Mouse (Mus musculus): ENCODE results near the gene Hoxa3. TPM values are rescaled to one million over a fixed set of nuclear protein-coding genes. Genes with fewer than 3 reads are reported as not detected.
A peak's percentile ranks its signal among the peaks of the same experiment; 100 is the strongest.

Hoxa3 gene
- polyA plus RNA-seq, 1 experiment from 2014 or later, result 2.2 TPM

- 0 out of 2 replicates have a peak, but pooled peaks have one; percentile 32 for ATAC-seq (replicated peaks; ENCODE audit: insufficient number of reproducible peaks, low FRiP score, low TSS enrichment)
- Histone ChIP-seq H3K36me3 (ENCODE audit: control insufficient read depth, insufficient read depth, low read length) (no peaks in the 10 kb centered on the region), H3K4me3 (ENCODE audit: low read depth, low read length) (peak overlapping the region; percentile 38), H3K9ac (ENCODE audit: low read depth, low read length) (peak overlapping the region; percentile 46; the same call in 1 of the 2 replicates), H3K9me3 (replicated peaks; ENCODE audit: control insufficient read depth, low read length) (no peaks in the 10 kb centered on the region), H3K27me3 (ENCODE audit: control insufficient read depth, insufficient read depth, low read length) (peaks cover 92% of the 10 kb centered on the region), H3K27ac (ENCODE audit: low read depth, low read length) (peak overlapping the region; percentile 76), H3K4me2 (peak overlapping the region; percentile 20), H3K4me1 (ENCODE audit: control insufficient read depth, insufficient read depth, low read length) (peaks cover 7% of the 10 kb centered on the region; the same call in 1 of the 2 replicates)
- WGBS (ENCODE audit: insufficient replicate concordance), result under 1% methylated on average over 41 of the region's 41 CpGs
Observed at GRCm38 (mm10) chr6:52174968-52175751, 38.0 kb downstream of the Hoxa3 start.

- Histone ChIP-seq H3K4me2 (peak overlapping the region; percentile 58), H3K4me1 (ENCODE audit: control insufficient read depth, insufficient read depth, low read length) (peaks cover 10% of the 10 kb centered on the region; the same call in 1 of the 2 replicates)
Observed at GRCm38 (mm10) chr6:52173648-52174047, 39.5 kb downstream of the Hoxa3 start.

GRCm38 (mm10) chr6:52172501-52172900 is 40.6 kb downstream of the Hoxa3 start:
- H3K36me3 ChIP-seq (ENCODE audit: control insufficient read depth, insufficient read depth, low read length), result no peaks in the 10 kb centered on the region
- 1% methylated on average over 35 of the region's 35 CpGs for WGBS (ENCODE audit: insufficient replicate concordance)
- peak; percentile 54; the same call in 1 of the 2 replicates for ATAC-seq (replicated peaks; ENCODE audit: insufficient number of reproducible peaks, low FRiP score, low TSS enrichment)
- H3K27me3 ChIP-seq (ENCODE audit: control insufficient read depth, insufficient read depth, low read length), result peaks cover 88% of the 10 kb centered on the region
- H3K4me1 ChIP-seq (ENCODE audit: control insufficient read depth, insufficient read depth, low read length), result peaks cover 10% of the 10 kb centered on the region; the same call in 1 of the 2 replicates
- peak overlapping the region; percentile 20 for H3K4me3 ChIP-seq (ENCODE audit: low read depth, low read length)
- H3K4me2 ChIP-seq, result peak overlapping the region; percentile 58
- no peaks in the 10 kb centered on the region for H3K9me3 ChIP-seq (replicated peaks; ENCODE audit: control insufficient read depth, low read length)
- H3K27ac ChIP-seq (ENCODE audit: low read depth, low read length), result peak overlapping the region; percentile 24; the same call in 1 of the 2 replicates
- peak overlapping the region; percentile 16; the same call in 1 of the 2 replicates for H3K9ac ChIP-seq (ENCODE audit: low read depth, low read length)

More at GRCm38 (mm10) chr6:52173648-52174047, 39.5 kb downstream of the Hoxa3 start:
- Histone ChIP-seq H3K4me3 (ENCODE audit: low read depth, low read length) (no peak overlapping the region), H3K27ac (ENCODE audit: low read depth, low read length) (no peak overlapping the region), H3K36me3 (ENCODE audit: control insufficient read depth, insufficient read depth, low read length) (no peaks in the 10 kb centered on the region), H3K9ac (ENCODE audit: low read depth, low read length) (no peak overlapping the region), H3K9me3 (replicated peaks; ENCODE audit: control insufficient read depth, low read length) (no peaks in the 10 kb centered on the region), H3K27me3 (ENCODE audit: control insufficient read depth, insufficient read depth, low read length) (peaks cover 87% of the 10 kb centered on the region)
- ATAC-seq (replicated peaks; ENCODE audit: insufficient number of reproducible peaks, low FRiP score, low TSS enrichment), result no peak
- WGBS (ENCODE audit: insufficient replicate concordance), result 4% methylated on average over 4 of the region's 4 CpGs

- Histone ChIP-seq H3K27me3 (ENCODE audit: control insufficient read depth, insufficient read depth, low read length) (peaks cover 87% of the 10 kb centered on the region), H3K27ac (ENCODE audit: low read depth, low read length) (0 out of 2 replicates have a peak overlapping the region, but pooled peaks have one; percentile 15), H3K4me3 (ENCODE audit: low read depth, low read length) (peak overlapping the region; percentile 20), H3K4me1 (ENCODE audit: control insufficient read depth, insufficient read depth, low read length) (peaks cover 10% of the 10 kb centered on the region; the same call in 1 of the 2 replicates), H3K9ac (ENCODE audit: low read depth, low read length) (no peak overlapping the region), H3K9me3 (replicated peaks; ENCODE audit: control insufficient read depth, low read length) (no peaks in the 10 kb centered on the region), H3K36me3 (ENCODE audit: control insufficient read depth, insufficient read depth, low read length) (no peaks in the 10 kb centered on the region), H3K4me2 (peak overlapping the region; percentile 58)
- 9% methylated on average over 7 of the region's 7 CpGs for WGBS (ENCODE audit: insufficient replicate concordance)
- ATAC-seq (replicated peaks; ENCODE audit: insufficient number of reproducible peaks, low FRiP score, low TSS enrichment), result no peak
Observed at GRCm38 (mm10) chr6:52171938-52172337, 41.2 kb downstream of the Hoxa3 start.

GRCm38 (mm10) chr6:52171331-52171730 is 41.8 kb downstream of the Hoxa3 start:
- Histone ChIP-seq H3K4me3 (ENCODE audit: low read depth, low read length) (no peak overlapping the region), H3K4me2 (no peak overlapping the region), H3K27ac (ENCODE audit: low read depth, low read length) (no peak overlapping the region), H3K27me3 (ENCODE audit: control insufficient read depth, insufficient read depth, low read length) (peaks cover 89% of the 10 kb centered on the region), H3K9ac (ENCODE audit: low read depth, low read length) (no peak overlapping the region), H3K36me3 (ENCODE audit: control insufficient read depth, insufficient read depth, low read length) (no peaks in the 10 kb centered on the region), H3K4me1 (ENCODE audit: control insufficient read depth, insufficient read depth, low read length) (peaks cover 10% of the 10 kb centered on the region; the same call in 1 of the 2 replicates), H3K9me3 (replicated peaks; ENCODE audit: control insufficient read depth, low read length) (no peaks in the 10 kb centered on the region)
- ATAC-seq (replicated peaks; ENCODE audit: insufficient number of reproducible peaks, low FRiP score, low TSS enrichment), result no peak
- 6% methylated on average over 4 of the region's 4 CpGs for WGBS (ENCODE audit: insufficient replicate concordance)

- Histone ChIP-seq H3K4me2 (peak overlapping the region; percentile 42; the same call in 1 of the 2 replicates), H3K9ac (ENCODE audit: low read depth, low read length) (peak overlapping the region; percentile 56; the same call in 1 of the 2 replicates), H3K36me3 (ENCODE audit: control insufficient read depth, insufficient read depth, low read length) (no peaks in the 10 kb centered on the region), H3K4me3 (ENCODE audit: low read depth, low read length) (no peak overlapping the region), H3K27me3 (ENCODE audit: control insufficient read depth, insufficient read depth, low read length) (peaks cover 91% of the 10 kb centered on the region), H3K4me1 (ENCODE audit: control insufficient read depth, insufficient read depth, low read length) (peaks cover 10% of the 10 kb centered on the region; the same call in 1 of the 2 replicates), H3K9me3 (replicated peaks; ENCODE audit: control insufficient read depth, low read length) (no peaks in the 10 kb centered on the region), H3K27ac (ENCODE audit: low read depth, low read length) (0 out of 2 replicates have a peak overlapping the region, but pooled peaks have one; percentile 46)
- WGBS (ENCODE audit: insufficient replicate concordance), result 10% methylated on average over 5 of the region's 5 CpGs
- no peak for ATAC-seq (replicated peaks; ENCODE audit: insufficient number of reproducible peaks, low FRiP score, low TSS enrichment)
Observed at GRCm38 (mm10) chr6:52170898-52171223, 42.3 kb downstream of the Hoxa3 start.

- peak overlapping the region; percentile 46; the same call in 1 of the 2 replicates for H3K27ac ChIP-seq (ENCODE audit: low read depth, low read length)
Observed at GRCm38 (mm10) chr6:52170166-52170897, 42.8 kb downstream of the Hoxa3 start.

GRCm38 (mm10) chr6:52169499-52170165 is 43.5 kb downstream of the Hoxa3 start:
- H3K9ac ChIP-seq (ENCODE audit: low read depth, low read length), result no peak overlapping the region; the same call in 1 of the 2 replicates
- no peak for ATAC-seq (replicated peaks; ENCODE audit: insufficient number of reproducible peaks, low FRiP score, low TSS enrichment)
- H3K27ac ChIP-seq (ENCODE audit: low read depth, low read length), result peak overlapping the region; percentile 46; the same call in 1 of the 2 replicates
- H3K36me3 ChIP-seq (ENCODE audit: control insufficient read depth, insufficient read depth, low read length), result no peaks in the 10 kb centered on the region
- peaks cover 10% of the 10 kb centered on the region; the same call in 1 of the 2 replicates for H3K4me1 ChIP-seq (ENCODE audit: control insufficient read depth, insufficient read depth, low read length)
- 0 out of 2 replicates have a peak overlapping the region, but pooled peaks have one; percentile 5 for H3K4me3 ChIP-seq (ENCODE audit: low read depth, low read length)
- peaks cover 90% of the 10 kb centered on the region for H3K27me3 ChIP-seq (ENCODE audit: control insufficient read depth, insufficient read depth, low read length)
- H3K4me2 ChIP-seq, result peak overlapping the region; percentile 42
- 13% methylated on average over 16 of the region's 16 CpGs for WGBS (ENCODE audit: insufficient replicate concordance)
- H3K9me3 ChIP-seq (replicated peaks; ENCODE audit: control insufficient read depth, low read length), result no peaks in the 10 kb centered on the region

More at GRCm38 (mm10) chr6:52170166-52170897, 42.8 kb downstream of the Hoxa3 start:
- no peaks in the 10 kb centered on the region for H3K36me3 ChIP-seq (ENCODE audit: control insufficient read depth, insufficient read depth, low read length)
- H3K27me3 ChIP-seq (ENCODE audit: control insufficient read depth, insufficient read depth, low read length), result peaks cover 90% of the 10 kb centered on the region
- 3% methylated on average over 40 of the region's 40 CpGs for WGBS (ENCODE audit: insufficient replicate concordance)
- H3K4me1 ChIP-seq (ENCODE audit: control insufficient read depth, insufficient read depth, low read length), result peaks cover 10% of the 10 kb centered on the region; the same call in 1 of the 2 replicates
- H3K9ac ChIP-seq (ENCODE audit: low read depth, low read length), result peak overlapping the region; percentile 56; the same call in 1 of the 2 replicates
- ATAC-seq (replicated peaks; ENCODE audit: insufficient number of reproducible peaks, low FRiP score, low TSS enrichment), result no peak
- peak overlapping the region; percentile 42 for H3K4me2 ChIP-seq
- H3K4me3 ChIP-seq (ENCODE audit: low read depth, low read length), result 0 out of 2 replicates have a peak overlapping the region, but pooled peaks have one; percentile 5
- no peaks in the 10 kb centered on the region for H3K9me3 ChIP-seq (replicated peaks; ENCODE audit: control insufficient read depth, low read length)
